Mouse (Mus musculus) c-Kit-positive CD71-positive TER-119-positive erythroid progenitor cells, embryonic 14.5 days (primary cell): ENCODE results near the gene Palld.

ENCODE experiments used
- DNase-seq: peaks from one replicate; pipeline ENCODE4 v3.0.0-alpha.2; 2013; ENCODE audit warnings: low spot score

Gene Palld

DNA sequence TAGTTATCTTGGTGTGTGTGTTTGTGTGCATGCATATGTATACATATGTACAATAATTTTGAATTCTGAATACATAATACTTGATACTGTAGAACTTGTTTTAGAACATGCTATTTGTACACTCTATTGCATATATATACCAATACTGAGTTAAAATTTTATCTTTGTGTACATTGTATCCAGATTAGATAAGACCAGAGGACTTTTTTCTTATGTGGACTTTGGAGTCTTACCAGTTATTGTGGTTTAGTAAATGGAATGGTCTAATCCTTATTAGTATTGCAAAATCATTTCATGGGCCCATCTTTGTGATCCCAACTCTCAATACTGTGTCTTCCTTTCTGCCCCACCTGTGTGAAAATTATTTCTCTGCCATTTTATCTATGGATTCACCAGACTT, 400.2 kb downstream of the Palld start:
- no peak for DNase-seq

DNA sequence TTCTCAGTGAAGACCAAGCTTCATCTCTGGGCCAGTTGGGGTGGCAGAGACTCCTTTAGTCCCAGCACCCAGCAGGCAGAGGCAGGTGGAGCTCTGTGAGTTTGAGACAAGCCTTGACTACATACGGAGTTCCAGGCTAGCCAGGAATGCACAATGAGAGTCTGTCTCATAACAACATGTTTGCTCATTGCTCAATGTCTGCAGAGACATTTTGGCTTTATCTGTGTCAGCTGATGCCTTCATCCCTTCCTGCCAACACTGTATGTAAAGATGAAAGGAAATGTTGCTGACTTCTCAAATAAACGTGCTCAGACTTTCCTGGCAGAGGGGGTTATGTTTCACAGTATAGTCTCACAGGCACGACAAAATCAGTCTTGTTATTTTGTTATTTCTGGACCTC, 401.6 kb downstream of the Palld start:
- DNase-seq, result no peak

DNA sequence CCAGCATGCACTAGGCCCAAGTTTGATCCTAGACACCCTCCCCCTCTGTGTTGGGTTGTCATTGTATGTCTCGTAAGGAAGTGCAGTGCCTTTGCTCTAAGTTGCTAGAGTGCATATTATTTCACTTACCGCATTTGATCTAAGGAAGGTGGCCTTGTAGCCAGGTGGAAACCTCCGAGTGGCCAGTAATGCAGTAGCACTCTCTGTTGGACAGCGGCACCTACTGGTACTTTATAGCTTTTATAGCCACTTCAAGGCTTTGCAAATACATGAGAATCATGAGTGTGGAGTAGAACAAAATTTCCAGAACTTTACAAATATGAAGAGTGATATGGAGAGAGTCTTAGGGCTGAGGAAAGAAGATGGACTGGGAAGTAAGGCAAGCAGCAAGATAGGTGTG, 403.5 kb downstream of the Palld start:
- DNase-seq, result no peak

DNA sequence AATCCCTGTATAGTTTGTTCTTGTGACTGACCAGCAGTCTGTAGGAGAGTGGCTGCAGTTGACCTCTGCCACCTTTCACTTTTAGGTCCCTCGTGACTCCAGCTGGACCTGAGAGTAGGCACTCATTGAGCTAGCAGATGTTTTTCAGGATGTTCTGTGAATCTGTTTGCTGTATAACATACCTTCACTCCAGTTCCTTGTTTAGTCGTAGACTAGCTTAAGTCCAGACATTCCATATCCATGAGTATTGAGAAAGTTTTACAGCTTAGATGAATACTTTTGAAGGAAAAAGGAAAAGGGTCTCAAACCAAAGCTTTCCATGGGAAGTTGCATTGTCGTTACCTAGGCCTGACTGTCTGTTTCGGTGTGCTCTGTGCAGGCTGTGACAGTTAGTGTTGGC, 405.4 kb downstream of the Palld start:
- no peak for DNase-seq

DNA sequence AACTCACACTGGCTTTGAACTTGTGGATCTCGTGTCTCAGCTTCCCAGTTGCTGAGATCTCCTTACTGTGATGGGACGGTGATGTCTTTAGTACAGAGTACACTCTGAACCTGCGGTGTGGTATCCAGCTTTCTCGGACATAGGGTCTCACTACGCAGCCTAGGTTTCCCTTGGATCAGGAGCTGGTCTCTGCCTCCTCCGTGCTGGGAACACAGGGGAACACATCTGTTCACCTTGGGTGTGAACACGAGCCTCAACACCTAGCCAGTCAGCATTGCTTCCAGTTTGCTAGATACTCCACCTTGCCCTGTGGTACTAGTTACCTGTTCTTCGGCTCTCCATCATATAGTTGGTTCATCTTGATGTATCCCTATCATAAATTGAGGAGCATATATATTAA, 413.9 kb downstream of the Palld start:
- DNase-seq, result no peak

DNA sequence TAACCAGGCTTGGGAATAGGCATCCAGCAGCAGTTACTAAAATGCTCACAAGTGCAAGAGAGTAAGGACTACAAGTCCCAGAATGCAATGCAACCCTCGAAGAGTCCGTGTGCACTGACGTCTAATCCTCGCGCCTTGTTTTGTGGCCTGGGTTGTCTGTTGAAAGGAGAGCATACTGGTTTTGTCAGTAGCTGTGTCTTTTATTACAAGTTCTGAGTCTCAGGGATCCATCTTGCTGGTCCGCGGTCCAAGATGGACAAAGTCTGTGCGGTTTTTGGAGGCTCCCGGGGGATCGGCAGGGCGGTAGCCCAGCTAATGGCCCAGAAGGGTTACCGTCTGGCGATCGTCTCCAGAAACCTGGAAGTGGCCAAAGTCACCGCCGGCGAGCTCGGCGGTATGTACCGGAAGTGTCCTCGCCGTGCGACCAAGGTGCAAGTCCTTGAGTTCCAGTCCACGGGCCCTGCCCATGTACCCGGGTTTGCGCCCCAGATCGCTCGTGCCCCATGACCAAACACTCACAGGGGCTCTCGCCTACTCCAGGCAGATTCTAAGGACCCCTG, 414.8 kb downstream of the Palld start, which contains the start of gene Cbr4:
Cbr4 (plus strand) TSS at position 138 of the 560 bp plus-strand sequence.
- peak; percentile 91 for DNase-seq

DNA sequence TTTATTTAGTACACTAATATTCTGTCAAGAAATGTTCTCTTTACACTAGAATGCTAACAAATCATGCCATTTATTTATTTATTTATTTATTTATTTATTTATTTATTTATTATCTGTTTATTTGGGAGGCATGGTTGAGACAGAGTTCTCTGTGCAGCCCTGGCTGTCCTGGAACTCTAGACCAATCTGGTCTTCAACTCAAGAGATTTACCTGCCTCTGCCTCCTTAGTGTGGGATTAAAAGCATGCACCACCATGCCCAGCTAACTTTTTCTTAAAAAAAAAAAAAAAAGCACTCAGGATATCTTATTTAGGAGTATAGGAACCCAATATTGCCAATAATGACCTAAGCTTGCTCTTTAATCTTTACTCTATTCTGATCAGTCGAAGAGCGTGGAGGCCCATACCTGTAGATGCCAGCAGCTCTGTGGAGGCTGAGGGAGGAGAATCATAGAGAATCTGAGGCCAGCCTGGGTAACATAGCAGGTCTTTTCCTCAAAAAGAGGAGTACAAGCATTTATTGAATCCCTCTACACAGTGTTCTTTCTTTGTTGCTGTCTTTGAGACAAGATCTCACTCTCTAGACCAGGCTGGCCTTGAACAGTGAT, 415.5 kb downstream of the Palld start:
- DNase-seq, result no peak

DNA sequence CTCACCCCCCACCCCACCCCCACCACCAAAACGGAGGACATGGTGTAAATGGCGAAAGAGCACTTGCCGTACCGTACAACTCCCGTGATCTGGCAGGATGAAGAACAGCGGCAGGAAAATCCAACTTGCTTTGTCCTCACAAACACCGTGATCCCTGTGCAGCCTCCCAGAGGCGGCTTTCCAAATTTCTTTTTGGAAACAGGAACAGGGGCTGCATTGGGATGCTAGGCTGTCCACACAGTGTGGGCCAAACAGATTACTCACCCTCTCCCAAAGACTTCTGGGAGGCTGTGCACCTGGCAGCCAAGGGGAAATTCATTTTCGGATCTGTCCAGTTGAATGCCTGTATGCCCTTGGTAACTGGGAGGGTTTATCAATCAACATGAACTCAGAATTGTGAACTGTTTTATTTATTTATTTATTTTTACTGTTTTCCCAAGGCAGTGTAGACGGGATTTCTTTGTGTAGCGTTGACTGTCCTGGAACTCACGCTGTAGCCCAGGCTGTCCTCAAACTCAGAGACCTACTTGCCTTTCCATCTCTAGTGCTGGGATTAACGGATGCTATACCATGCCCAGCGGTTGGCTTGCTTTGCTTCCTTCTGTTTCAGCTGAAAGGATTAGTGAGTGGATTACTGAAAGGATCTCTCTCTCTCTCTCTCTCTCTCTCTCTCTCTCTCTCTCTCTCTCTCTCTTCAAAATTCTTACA, 422.1 kb downstream of the Palld start:
- DNase-seq, result no peak

DNA sequence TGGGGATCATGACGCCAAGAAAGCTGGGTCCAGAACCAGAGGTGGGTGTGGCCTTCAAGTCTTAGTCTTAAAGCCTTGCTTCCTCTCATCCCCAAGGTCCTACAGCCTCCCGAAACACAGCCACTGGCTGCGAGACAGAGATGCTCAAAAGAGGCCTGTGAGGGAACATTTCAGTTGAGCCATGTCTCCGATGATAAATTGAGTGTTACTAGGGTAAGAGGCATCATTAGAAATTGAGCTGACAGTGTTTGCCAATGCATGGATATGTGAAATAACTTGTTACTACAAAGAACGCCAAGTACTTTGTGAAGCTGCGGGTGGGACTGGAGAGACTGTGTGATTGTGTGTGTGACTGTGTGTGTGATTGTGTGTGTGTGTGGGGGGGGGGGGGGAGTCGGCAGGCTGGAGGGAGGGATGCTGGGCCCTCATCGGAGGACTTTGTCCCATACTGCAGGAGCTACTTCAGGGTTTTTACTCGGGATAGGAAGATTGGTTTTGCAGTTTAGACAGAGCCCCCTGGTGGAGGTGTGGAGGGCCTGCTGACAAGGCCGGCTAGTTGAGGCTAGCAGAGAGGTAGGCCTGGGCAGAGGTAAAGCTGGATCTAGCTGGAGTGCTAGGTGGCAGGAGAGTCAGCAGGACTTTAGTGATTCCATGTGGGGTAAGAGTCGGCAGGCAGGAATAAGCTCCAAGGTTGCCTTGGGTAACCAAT, 422.8 kb downstream of the Palld start:
- DNase-seq, result no peak

DNA sequence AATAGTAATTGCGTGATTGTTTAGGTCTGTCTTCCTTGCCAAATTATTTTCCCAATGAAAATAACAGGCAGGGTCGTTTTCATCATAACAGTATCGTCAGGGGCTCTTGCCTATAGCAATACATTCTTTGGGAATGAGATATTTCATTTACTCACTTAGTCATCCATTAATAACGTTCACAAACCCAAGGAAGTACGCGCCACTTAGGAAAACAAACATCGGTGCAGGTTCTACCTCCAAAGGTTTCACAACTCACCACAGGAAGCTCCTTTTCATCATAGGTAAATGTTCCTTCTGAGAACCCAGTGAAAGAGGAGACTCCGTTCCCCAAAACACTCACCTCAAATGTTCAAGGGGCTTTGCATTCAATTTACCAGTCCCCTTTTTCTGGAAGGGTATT, 423.7 kb downstream of the Palld start:
- DNase-seq, result no peak

DNA sequence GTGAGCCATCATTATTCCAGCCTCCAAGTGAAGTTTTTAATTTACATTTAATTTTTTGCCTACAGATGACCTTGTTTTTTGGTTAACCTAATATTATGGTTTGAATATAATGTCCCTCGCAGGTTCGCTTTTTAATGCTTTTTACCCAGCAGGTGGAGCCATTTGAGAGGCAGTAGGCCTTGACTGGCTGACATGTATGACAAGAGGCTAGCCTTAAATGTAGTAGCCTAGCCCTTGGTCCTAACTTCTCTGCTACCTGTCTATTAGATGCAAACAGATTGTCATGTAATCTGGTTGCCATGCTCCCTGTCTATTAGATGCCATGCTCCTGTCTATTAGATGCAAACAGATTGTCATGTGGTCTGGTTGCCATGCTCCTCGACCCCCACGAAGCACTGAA, 424.3 kb downstream of the Palld start:
- no peak for DNase-seq

DNA sequence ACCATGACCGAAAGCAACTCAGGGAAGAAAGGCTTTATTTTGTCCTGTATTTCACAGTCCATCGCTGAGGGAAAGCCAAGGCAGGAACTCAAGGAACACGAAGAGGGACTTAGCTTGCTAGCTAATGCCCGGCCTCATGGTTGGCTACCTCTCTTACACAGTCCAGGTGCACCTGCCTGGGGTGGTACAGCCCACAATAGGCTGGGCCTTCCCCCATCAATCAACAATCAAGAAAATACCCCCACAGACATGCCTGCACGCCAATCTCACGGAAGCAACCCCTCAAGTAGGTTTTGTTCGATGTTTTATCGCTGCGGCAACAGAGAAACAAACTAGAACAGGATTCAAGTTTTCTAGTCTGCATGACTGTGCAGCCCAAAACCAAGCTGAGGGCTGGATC, 426.3 kb downstream of the Palld start:
- DNase-seq, result no peak

DNA sequence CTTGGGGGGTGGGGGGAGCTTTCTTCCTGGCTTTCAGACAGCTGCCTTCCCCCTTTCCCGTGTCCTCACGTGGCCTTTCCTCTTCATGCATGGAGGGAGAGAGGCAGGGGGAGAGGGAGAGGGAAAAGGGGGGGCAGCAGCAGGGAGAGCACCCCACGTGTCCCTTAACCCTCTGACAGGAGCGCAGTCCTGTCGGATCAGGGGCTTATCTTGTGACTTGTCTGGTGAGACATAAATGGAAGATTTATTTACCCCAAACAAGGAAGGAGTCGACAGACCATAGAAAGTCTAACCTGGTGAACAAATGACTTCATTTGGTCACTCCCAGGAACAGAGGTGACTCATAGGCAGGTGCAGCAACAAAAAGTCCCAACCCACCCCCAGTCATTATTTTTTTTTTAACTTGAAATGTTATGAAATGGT, 427.2 kb downstream of the Palld start:
- DNase-seq, result no peak

DNA sequence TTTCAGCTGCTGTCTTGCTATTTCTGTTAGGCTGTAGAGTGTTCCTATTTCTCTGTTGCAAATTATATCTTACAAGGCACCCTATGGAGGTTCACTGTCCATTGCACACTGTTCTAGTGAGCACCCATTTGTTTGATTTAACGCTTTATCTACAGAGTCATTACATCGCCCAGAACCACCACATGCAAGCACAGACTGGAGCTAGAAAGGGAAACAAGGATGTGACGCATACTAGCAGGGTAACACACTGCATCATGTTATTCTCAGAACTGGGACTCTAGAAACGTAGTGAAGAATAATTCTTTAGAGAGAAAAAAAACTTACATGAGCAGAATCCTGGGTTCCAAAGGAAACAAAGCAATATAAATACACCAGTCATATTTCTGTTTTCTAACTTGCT, 432.3 kb downstream of the Palld start:
- DNase-seq, result no peak

DNA sequence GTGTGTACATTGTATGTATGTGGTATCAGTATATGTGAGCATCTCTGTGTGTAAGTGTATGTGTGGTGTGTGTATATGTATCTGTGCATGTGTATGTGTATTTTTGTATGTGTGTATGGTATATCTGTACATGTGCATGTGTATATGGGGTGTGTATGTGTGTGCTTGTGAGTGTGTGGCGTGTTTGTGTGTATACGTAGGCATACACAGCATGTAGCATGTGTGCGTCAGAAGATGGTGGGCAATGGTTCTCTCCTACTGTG, 435.0 kb downstream of the Palld start:
- no peak for DNase-seq

DNA sequence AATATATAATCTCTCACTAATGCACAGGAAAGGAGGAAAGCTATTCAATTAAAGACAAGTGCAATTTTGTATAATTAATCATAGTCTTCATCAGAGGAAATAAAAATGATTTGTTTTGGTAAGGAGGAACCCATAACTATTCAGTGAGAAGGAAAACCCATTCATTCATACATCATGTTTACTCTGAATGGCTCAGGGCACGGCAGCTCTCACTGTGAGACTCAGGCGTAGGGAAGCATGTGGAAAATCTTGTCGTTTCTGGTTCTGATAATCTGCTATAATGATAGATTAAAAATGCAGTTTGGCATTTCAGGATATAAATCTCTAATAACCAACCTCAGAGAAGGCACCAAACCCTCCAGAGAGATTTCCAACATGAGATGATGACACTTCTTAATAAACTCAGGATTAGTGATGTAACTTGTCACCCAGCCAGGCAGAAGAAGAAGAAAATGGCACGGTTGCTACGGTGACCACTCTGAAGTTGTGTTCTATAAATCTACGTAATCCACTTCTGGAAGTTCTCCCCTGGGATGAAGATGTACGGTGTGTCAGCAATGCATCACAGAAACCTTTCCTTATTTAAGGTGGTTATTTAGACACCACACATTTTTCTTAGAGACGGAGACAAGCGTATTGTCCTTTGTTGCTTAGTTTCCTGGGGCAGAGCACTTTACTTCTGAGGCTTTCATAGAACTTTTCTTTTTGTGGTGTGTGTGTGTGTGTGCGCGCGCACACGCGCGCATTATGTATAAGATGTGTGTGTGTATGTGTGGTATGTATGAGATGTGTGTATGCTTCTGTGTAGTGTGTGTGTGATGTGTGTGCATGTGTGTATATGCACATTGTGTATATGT, 435.6 kb downstream of the Palld start:
- DNase-seq, result no peak

DNA sequence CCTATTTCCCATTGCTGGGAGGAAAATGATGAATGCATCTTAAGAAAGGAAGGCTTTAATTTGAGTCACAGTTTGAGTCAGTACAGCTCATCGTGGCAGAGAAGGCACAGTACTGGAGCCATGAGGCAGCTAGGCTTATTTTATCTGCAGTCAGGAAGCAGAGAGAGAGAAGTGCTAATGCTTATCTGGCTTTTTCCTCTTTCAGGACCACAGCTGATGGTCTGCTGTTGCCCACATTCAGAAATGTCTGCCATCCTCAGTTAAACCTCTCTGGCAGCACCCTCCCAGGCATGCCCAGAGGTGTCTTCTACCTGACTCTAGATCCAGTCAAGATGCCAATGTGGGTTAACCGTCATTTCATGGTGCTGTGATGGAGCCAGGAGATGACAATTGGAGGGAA, 438.1 kb downstream of the Palld start:
- DNase-seq, result no peak

DNA sequence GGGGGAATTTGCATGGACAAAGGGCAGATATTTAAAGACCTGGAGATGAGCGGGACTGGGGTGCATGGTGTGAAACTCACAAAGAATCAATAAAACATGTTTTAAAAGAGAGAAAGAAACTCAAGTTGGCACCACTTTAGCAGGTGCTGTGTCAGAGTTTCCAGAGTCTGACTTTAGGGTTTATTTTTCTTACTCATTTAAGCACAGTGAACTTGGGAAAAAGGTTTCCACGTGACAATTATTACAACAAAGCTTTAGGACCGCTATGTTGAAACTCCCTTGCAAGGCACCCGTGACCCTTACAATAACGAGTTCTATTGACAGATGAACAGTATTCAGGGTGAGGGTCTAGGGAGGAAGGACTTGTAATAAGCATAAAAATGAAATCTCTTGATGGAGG, 440.3 kb downstream of the Palld start:
- DNase-seq, result no peak
